Mouse (Mus musculus): ENCODE data around the gene Cadps2.

DNA sequence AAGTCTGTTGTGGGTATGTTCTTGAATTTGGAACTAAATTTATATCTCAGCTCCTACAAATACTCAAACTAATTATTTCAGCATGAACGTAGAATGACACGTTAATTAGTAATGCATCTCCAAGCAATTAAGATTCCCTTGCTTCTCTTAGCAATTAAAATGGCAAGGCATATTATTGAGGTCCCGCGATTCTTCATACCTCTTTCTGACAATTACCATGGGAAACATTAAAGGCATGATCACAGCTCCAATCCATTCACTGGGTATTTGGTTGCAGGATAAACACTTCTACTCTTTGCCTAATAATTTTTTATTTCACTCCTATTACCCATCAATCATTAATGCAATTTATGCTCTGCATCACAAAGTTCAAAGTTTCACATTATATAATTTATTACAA, 371.3 kb downstream of the Cadps2 start:
- TF ChIP-seq POLR2A (IDR thresholded peaks at IDR 0.05; ENCODE audit: low read depth, low read length) (no peak), CHD2 (IDR thresholded peaks at IDR 0.05; ENCODE audit: low read length) (no peak), CTCF (conservative IDR thresholded peaks at IDR 0.05 in 1 of 2, IDR thresholded peaks at IDR 0.05 in 1 of 2; ENCODE audit: low read depth in 2 of 2, low read length in 2 of 2) (no peak)

Measured in CH12.LX (cell line).